Mouse (Mus musculus): ENCODE results near the gene Hpd. TPM values are rescaled to one million over a fixed set of nuclear protein-coding genes. Genes with fewer than 3 reads are reported as not detected.

Hpd gene
- polyA plus RNA-seq (2012; rRNA removed) (28.7 and 29.2 TPM in 2 replicates), polyA plus RNA-seq (2014; fragmentation: Nextera tagmentation; extraction: Ambion mirVana) (26.7 and 37.0 TPM in 2 replicates)

GRCm38 (mm10) chr5:123182651-123183050, at the start of gene Hpd:
Gene Hpd (minus strand): TSS chr5:123182727.
- no peak for DNase-seq (ENCODE audit: low read depth in 3 of 3, low spot score in 3 of 3)
- no peak within 1 kb of the TSS for H3K4me2 ChIP-seq (ENCODE audit: low read depth)
- no peaks in the 10 kb centered on the region for H3K9me3 ChIP-seq (ENCODE audit: control insufficient read depth, low read length)
- no peaks in the 10 kb centered on the region; the same call in 1 of the 2 replicates for H3K27me3 ChIP-seq (ENCODE audit: control insufficient read depth, insufficient read depth, low read length)
- TF ChIP-seq CTCF (IDR thresholded peaks at IDR 0.05; ENCODE audit: low read depth) (no peak), EP300 (IDR thresholded peaks at IDR 0.05; ENCODE audit: low read depth) (no peak)
- 64% methylated on average over 10 of the region's 10 CpGs for WGBS (ENCODE audit: insufficient replicate concordance)
- H3K36me3 ChIP-seq (replicated peaks; ENCODE audit: control insufficient read depth, insufficient read depth, low read depth) = no peaks in the 10 kb centered on the region
- no peak within 1 kb of the TSS for H3K4me3 ChIP-seq (ENCODE audit: insufficient read depth in 1 of 2, low read depth in 2 of 2, low read length in 2 of 2)
- H3K9ac ChIP-seq (replicated peaks) = no peak within 1 kb of the TSS
- ATAC-seq (ENCODE audit: insufficient read depth) = no peak
- no peak within 1 kb of the TSS for H3K27ac ChIP-seq
- H3K4me1 ChIP-seq (replicated peaks; ENCODE audit: control insufficient read depth in 2 of 2, insufficient read depth in 2 of 2, low read length in 1 of 2) = no peaks in the 10 kb centered on the region; a peak in 1 of 4 replicates

- Histone ChIP-seq H3K9ac (replicated peaks) (no peak overlapping the region), H3K4me1 (replicated peaks; ENCODE audit: control insufficient read depth in 2 of 2, insufficient read depth in 2 of 2, low read length in 1 of 2) (peaks cover 9 to 10% of the 10 kb centered on the region in 2 experiments), H3K4me3 (ENCODE audit: insufficient read depth in 1 of 2, low read depth in 2 of 2, low read length in 2 of 2) (no peak overlapping the region), H3K27ac (no peak overlapping the region), H3K4me2 (ENCODE audit: low read depth) (no peak overlapping the region), H3K9me3 (ENCODE audit: control insufficient read depth, low read length) (no peaks in the 10 kb centered on the region), H3K36me3 (replicated peaks; ENCODE audit: control insufficient read depth, insufficient read depth, low read depth) (peaks cover 18% of the 10 kb centered on the region), H3K27me3 (ENCODE audit: control insufficient read depth, insufficient read depth, low read length) (no peaks in the 10 kb centered on the region)
- TF ChIP-seq CTCF (IDR thresholded peaks at IDR 0.05; ENCODE audit: low read depth) (no peak), EP300 (IDR thresholded peaks at IDR 0.05; ENCODE audit: low read depth) (no peak)
- DNase-seq (ENCODE audit: low read depth in 3 of 3, low spot score in 3 of 3) (no peak), ATAC-seq (ENCODE audit: insufficient read depth) (no peak)
- WGBS (ENCODE audit: insufficient replicate concordance) = 59% methylated on average over 2 of the region's 2 CpGs
These were observed 49.7 kb upstream of the Hpd start for GRCm38 (mm10) chr5:123232180-123232579.

DNA sequence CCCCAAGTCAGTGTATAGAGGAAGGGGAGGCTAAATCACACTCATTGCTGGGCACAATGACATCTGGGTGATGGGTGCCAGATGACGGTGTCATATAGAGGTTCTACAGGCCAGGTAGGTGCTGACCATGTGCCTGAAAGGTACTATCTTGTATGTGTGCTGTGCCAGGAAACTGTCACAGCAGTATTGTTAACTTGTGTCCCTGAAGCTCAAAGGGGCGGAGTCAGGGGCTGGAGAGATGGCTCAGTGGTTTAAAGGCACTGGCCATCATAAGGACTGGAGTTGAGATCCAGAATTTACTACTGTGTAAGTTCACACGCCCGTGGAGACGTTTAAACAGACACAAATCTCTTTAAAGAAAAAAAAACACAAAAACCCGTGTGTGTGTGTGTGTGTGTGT, 46.8 kb upstream of the Hpd start:
- ATAC-seq (ENCODE audit: insufficient read depth) (no peak), DNase-seq (ENCODE audit: low read depth in 3 of 3, low spot score in 3 of 3) (no peak)
- H3K27ac ChIP-seq = peak overlapping the region; percentile 1; the same call in 1 of the 2 replicates

DNA sequence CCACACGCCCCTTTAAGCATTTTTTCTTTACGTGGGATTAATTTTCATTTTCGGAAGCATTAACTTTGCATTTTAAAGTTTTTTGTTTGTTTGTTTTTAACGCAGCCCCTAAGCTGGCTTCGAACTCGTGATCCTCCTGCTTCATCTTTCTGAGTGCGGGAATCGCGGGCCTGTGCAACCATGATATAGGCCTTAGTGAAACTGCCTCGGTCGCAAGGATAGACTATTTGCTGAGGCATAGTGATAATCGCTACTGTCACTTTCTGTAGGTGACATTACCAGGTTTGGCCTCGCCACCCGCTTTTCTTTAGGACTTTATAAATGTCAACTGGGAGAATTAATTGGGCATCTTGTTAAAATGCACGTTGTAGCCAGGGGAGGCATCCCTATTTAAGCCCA, 46.0 kb upstream of the Hpd start:
- H3K9ac ChIP-seq (replicated peaks) = peak overlapping the region; percentile 96
- ATAC-seq (ENCODE audit: insufficient read depth) (peak; percentile 40; the same call in 1 of the 2 replicates), DNase-seq (ENCODE audit: low read depth in 3 of 3, low spot score in 3 of 3) (no peak)
- peak overlapping the region; percentile 76 for H3K27ac ChIP-seq
- WGBS (ENCODE audit: insufficient replicate concordance) = 6% methylated on average over 15 of the region's 15 CpGs
- peak overlapping the region; percentile 90 for H3K4me2 ChIP-seq (ENCODE audit: low read depth)
- peaks cover 5% of the 10 kb centered on the region; the same call in 1 of the 2 replicates for H3K36me3 ChIP-seq (replicated peaks; ENCODE audit: control insufficient read depth, insufficient read depth, low read depth)
- H3K4me3 ChIP-seq (ENCODE audit: insufficient read depth in 1 of 2, low read depth in 2 of 2, low read length in 2 of 2) = peak overlapping the region; percentile 73 to 94
- TF ChIP-seq CTCF (IDR thresholded peaks at IDR 0.05; ENCODE audit: low read depth) (no peak), EP300 (IDR thresholded peaks at IDR 0.05; ENCODE audit: low read depth) (no peak)
- peaks cover 11 to 12% of the 10 kb centered on the region in 2 experiments for H3K4me1 ChIP-seq (replicated peaks; ENCODE audit: control insufficient read depth in 2 of 2, insufficient read depth in 2 of 2, low read length in 1 of 2)
- no peaks in the 10 kb centered on the region for H3K27me3 ChIP-seq (ENCODE audit: control insufficient read depth, insufficient read depth, low read length)
- H3K9me3 ChIP-seq (ENCODE audit: control insufficient read depth, low read length) = no peaks in the 10 kb centered on the region

More for the DNA sequence above, 46.8 kb upstream of the Hpd start:
- H3K27me3 ChIP-seq (ENCODE audit: control insufficient read depth, insufficient read depth, low read length) = no peaks in the 10 kb centered on the region
- 74% methylated on average over 6 of the region's 6 CpGs for WGBS (ENCODE audit: insufficient replicate concordance)
- peaks cover 9 to 10% of the 10 kb centered on the region in 2 experiments for H3K4me1 ChIP-seq (replicated peaks; ENCODE audit: control insufficient read depth in 2 of 2, insufficient read depth in 2 of 2, low read length in 1 of 2)
- H3K4me2 ChIP-seq (ENCODE audit: low read depth) = peak overlapping the region; percentile 90
- peak overlapping the region; percentile 96 for H3K9ac ChIP-seq (replicated peaks)
- H3K4me3 ChIP-seq (ENCODE audit: insufficient read depth in 1 of 2, low read depth in 2 of 2, low read length in 2 of 2) = peak overlapping the region; percentile 44 to 94; a peak in 3 of 4 replicates
- H3K9me3 ChIP-seq (ENCODE audit: control insufficient read depth, low read length) = no peaks in the 10 kb centered on the region
- H3K36me3 ChIP-seq (replicated peaks; ENCODE audit: control insufficient read depth, insufficient read depth, low read depth) = peaks cover 6% of the 10 kb centered on the region; the same call in 1 of the 2 replicates
- TF ChIP-seq EP300 (IDR thresholded peaks at IDR 0.05; ENCODE audit: low read depth) = no peak
- no peak for TF ChIP-seq CTCF (IDR thresholded peaks at IDR 0.05; ENCODE audit: low read depth)

DNA sequence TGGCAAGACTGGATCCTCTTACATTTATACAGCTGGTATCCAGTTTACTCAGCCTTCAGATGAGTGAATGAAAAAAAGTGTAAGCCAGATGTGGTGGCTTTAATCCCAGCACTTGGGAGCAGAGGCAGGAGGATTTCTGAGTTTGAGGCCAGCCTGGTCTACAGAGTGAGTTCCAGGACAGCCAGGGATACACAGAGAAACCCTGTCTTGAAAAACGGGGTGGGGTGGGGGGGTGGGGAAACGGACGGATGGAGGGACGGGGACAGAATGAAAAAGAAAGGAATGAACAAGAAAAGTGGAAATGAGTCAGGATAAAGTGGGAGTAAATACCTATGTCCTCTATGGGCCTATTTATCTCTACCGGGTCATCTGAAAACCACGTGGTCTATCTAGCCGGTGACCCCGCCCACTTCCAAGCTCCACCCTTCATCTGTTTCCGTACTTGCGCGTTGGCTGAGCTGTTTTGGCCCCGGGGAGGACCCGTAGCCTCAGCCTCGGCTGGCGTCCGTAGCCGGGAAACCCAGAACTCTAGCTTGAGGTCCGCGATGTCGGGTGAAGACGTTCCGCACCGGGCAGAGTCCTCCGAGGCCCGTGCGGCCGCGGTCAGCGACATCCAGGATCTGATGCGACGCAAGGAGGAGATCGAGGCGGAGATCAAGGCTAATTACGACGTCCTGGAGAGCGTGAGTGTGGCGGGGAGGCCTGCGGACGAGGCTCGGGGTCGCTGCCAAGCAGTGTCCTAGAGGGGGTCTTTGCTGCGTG, 45.4 kb upstream of the Hpd start:
- ATAC-seq (ENCODE audit: insufficient read depth) (peak; percentile 82), DNase-seq (ENCODE audit: low read depth in 3 of 3, low spot score in 3 of 3) (peak; percentile 95 to 98 (median 97))
- Histone ChIP-seq H3K4me1 (replicated peaks; ENCODE audit: control insufficient read depth in 2 of 2, insufficient read depth in 2 of 2, low read length in 1 of 2) (peaks cover 14 to 16% of the 10 kb centered on the region in 2 experiments), H3K9me3 (ENCODE audit: control insufficient read depth, low read length) (no peaks in the 10 kb centered on the region), H3K27ac (peak overlapping the region; percentile 76), H3K36me3 (replicated peaks; ENCODE audit: control insufficient read depth, insufficient read depth, low read depth) (peaks cover 5% of the 10 kb centered on the region; the same call in 1 of the 2 replicates), H3K4me3 (ENCODE audit: insufficient read depth in 1 of 2, low read depth in 2 of 2, low read length in 2 of 2) (peak overlapping the region; percentile 73 to 94), H3K4me2 (ENCODE audit: low read depth) (peak overlapping the region; percentile 90), H3K27me3 (ENCODE audit: control insufficient read depth, insufficient read depth, low read length) (no peaks in the 10 kb centered on the region), H3K9ac (replicated peaks) (peak overlapping the region; percentile 96)
- WGBS (ENCODE audit: insufficient replicate concordance) = 2% methylated on average over 42 of the region's 42 CpGs
- TF ChIP-seq EP300 (IDR thresholded peaks at IDR 0.05; ENCODE audit: low read depth) = peak; percentile 54
- TF ChIP-seq CTCF (IDR thresholded peaks at IDR 0.05; ENCODE audit: low read depth) = no peak

All from liver, embryonic 14.5 days (tissue).